Mouse (Mus musculus): ENCODE measurements around the gene Crcp.

DNA sequence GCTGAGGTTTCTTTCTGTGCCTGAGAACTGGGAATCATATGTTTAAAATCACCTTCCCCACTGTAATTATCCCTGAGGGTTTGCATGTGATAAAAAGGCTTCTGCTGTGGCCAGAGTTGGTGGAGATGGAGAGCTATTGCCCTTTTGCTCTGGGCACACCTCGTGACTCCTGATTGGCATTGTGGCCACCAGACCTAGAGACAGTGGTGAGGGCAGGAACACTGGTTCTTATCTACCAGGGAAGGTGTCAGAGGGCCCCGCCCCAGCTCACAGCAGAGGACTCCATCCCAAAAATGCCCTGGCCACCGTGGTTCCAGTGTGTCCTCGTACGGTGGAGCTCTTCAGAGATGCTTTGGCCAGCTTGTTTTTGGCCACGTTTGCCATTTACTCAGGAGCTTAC is 23.9 kb downstream of the Crcp start:
- TF ChIP-seq POLR2A (IDR thresholded peaks at IDR 0.05; ENCODE audit: extremely low read depth, insufficient read depth, low read length) (no peak), CTCF (IDR thresholded peaks at IDR 0.05; ENCODE audit: low read depth, low read length) (no peak)
